Mouse (Mus musculus) hindbrain, embryonic 15.5 days (tissue): Measurements from ENCODE around the gene Rdh7. TPM values are rescaled to one million over a fixed set of nuclear protein-coding genes. Genes with fewer than 3 reads are reported as not detected.
"Not testable (repeated sequence)": the region's sequence is repeated elsewhere in the genome, so short reads cannot be mapped to it uniquely, and the experiment has no call there.

Experiments used
- ATAC-seq: fragments of 200-750 bp; cut with Nextera tagmentation; 2 replicates; pipeline ENCODE4 v1.8.0; 2017; ENCODE audit warnings: low read depth, moderate number of reproducible peaks, moderate TSS enrichment; ENCODE audit not compliant: low FRiP score
- H3K27ac ChIP-seq: fragments of 300-500 bp; sonication (generic); replicated peaks from 2 replicates; pipeline ENCODE4 v1.5.1; 2015; ENCODE audit warnings: mild to moderate bottlenecking, inconsistent platforms
- H3K27me3 ChIP-seq: fragments of 300-500 bp; sonication (generic); 2 replicates; pipeline ENCODE4 v1.6.1; 2015; ENCODE audit warnings: control low read depth, inconsistent platforms
- H3K36me3 ChIP-seq: fragments of 300-500 bp; sonication (generic); 2 replicates; pipeline ENCODE4 v1.6.1; 2015; ENCODE audit warnings: control low read depth, inconsistent platforms
- H3K4me1 ChIP-seq: fragments of 300-500 bp; sonication (generic); replicated peaks from 2 replicates; pipeline ENCODE4 v1.6.1; 2015; ENCODE audit warnings: control low read depth, inconsistent platforms
- H3K4me2 ChIP-seq: fragments of 300-500 bp; sonication (generic); 2 replicates; pipeline ENCODE4 v1.6.1; 2015; ENCODE audit warnings: moderate library complexity, mild to moderate bottlenecking, inconsistent platforms
- H3K4me3 ChIP-seq: fragments of 300-500 bp; sonication (generic); 2 replicates; pipeline ENCODE4 v1.5.1; 2015; ENCODE audit warnings: mild to moderate bottlenecking, inconsistent platforms
- H3K9ac ChIP-seq: fragments of 300-500 bp; sonication (generic); 2 replicates; pipeline ENCODE4 v1.6.1; 2015; ENCODE audit warnings: inconsistent platforms
- H3K9me3 ChIP-seq: fragments of 300-500 bp; sonication (generic); 2 replicates; pipeline ENCODE4 v1.6.1; 2016; ENCODE audit warnings: control low read depth, inconsistent platforms
- WGBS: fragments of 180-500 bp; shearing (Covaris S2); methylation state at CpG from one replicate; pipeline ENCODE4 v1.1.7; 2015; 5-methylcytosine and 5-hydroxymethylcytosine counted together
- polyA plus RNA-seq: library from polyadenylated mRNA; unstranded; fragments of >200 nt; fragmentation: Nextera tagmentation; extraction: Ambion mirVana; gene quantifications from 2 replicates; pipeline ENCODE4 v1.2.1, GENCODE M21; 2015

The Rdh7 gene
- polyA plus RNA-seq, 1 experiment from 2014 or later = not detected

GRCm38 (mm10) chr10:127838539-127838938, 50.1 kb downstream of the Rdh7 start:
- H3K36me3 ChIP-seq = no peaks in the 10 kb centered on the region
- H3K27me3 ChIP-seq = no peaks in the 10 kb centered on the region
- 81% methylated on average over 2 of the region's 2 CpGs for WGBS
- ATAC-seq = no peak
- H3K4me1 ChIP-seq = no peaks in the 10 kb centered on the region
- H3K27ac ChIP-seq = no peak overlapping the region
- H3K9me3 ChIP-seq = no peaks in the 10 kb centered on the region
- no peak overlapping the region for H3K9ac ChIP-seq
- no peak overlapping the region for H3K4me3 ChIP-seq
- H3K4me2 ChIP-seq = no peak overlapping the region

DNA sequence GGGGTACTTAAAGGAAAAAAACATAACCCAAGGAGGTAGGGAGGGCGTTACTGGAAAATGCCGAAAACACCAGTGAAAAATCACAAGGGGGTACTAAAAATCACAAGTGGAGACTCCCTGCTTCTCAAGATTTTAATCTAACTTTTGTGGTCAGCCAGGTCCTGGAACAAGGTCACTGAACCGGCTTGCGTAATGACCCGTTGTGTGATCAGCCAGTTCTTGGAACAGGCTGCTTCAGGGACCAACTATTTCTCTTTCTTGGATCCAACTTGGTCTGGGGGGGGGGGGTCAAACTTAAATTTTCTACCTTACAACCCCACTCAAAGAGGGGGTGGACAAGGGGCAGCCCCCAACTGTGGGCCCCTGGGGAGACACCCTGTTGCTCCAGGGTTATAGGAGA, 50.8 kb downstream of the Rdh7 start:
- not testable (repeated sequence) for H3K27ac ChIP-seq, H3K4me3 ChIP-seq, H3K4me2 ChIP-seq, H3K9ac ChIP-seq, H3K9me3 ChIP-seq, H3K36me3 ChIP-seq, H3K27me3 ChIP-seq, H3K4me1 ChIP-seq, ATAC-seq
- WGBS = 95% methylated on average over 5 of the region's 5 CpGs

DNA sequence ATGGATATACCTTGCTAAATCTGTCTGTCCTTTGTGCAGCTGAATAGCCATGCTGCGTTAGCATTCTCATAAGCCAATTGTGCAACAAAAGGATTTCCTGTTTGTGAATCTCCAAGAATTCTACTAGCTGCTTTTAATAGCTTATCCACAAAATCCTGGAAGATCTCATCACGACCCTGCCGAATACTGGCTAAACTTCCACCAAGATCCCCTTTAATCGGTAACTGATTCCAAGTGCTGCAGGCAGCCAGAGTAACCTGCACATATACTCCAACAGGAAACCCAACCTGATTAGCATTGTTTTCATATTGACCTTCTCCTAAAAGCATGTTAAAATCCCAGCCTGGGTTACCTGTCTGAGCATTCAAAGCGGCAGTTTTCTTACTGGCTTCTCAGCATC, 53.3 kb downstream of the Rdh7 start:
- Histone ChIP-seq H3K9ac (no peak overlapping the region), H3K27me3 (no peaks in the 10 kb centered on the region), H3K27ac (no peak overlapping the region), H3K4me2 (no peak overlapping the region), H3K4me1 (no peaks in the 10 kb centered on the region), H3K9me3 (no peaks in the 10 kb centered on the region), H3K4me3 (no peak overlapping the region), H3K36me3 (no peaks in the 10 kb centered on the region)
- 81% methylated on average over 5 of the region's 5 CpGs for WGBS
- ATAC-seq = no peak

- not testable (repeated sequence) for H3K4me2 ChIP-seq, H3K9me3 ChIP-seq, H3K27me3 ChIP-seq, H3K27ac ChIP-seq, H3K36me3 ChIP-seq, H3K4me1 ChIP-seq, H3K9ac ChIP-seq, H3K4me3 ChIP-seq, ATAC-seq
- WGBS = 96% methylated on average over 1 of the region's 1 CpGs
These were observed 54.4 kb downstream of the Rdh7 start for GRCm38 (mm10) chr10:127834186-127834585.

Other genes with a start within 250 kb of the Rdh7 start
- gene Stat6, start 245.8 kb downstream of the Rdh7 start, polyA plus RNA-seq = 6.2 and 6.3 TPM in 2 replicates
- 3.1 and 3.4 TPM in 2 replicates for gene Nemp1, start 221.9 kb downstream of the Rdh7 start, polyA plus RNA-seq
- 2.5 and 2.7 TPM in 2 replicates for gene Nab2, start 220.2 kb downstream of the Rdh7 start, polyA plus RNA-seq
- gene Myo1a, start 183.6 kb downstream of the Rdh7 start, polyA plus RNA-seq = 0.72 and 0.77 TPM in 2 replicates
- gene Tac2, start 164.3 kb downstream of the Rdh7 start, polyA plus RNA-seq = 0.42 and 1.2 TPM in 2 replicates
- gene Zbtb39, start 149.3 kb downstream of the Rdh7 start, polyA plus RNA-seq = 3.2 and 4.1 TPM in 2 replicates
- 1.8 TPM in 2 replicates for gene Gpr182, start 137.1 kb downstream of the Rdh7 start, polyA plus RNA-seq
- 0.08 TPM in 1 of 2 replicates, not detected in the other for gene Rdh1, start 129.1 kb downstream of the Rdh7 start, polyA plus RNA-seq
- not detected in 2 replicates for gene Rdh16f1, start 129.0 kb downstream of the Rdh7 start, polyA plus RNA-seq
- gene Rdh9, start 112.4 kb downstream of the Rdh7 start, polyA plus RNA-seq = 0.09 and 0.21 TPM in 2 replicates
- not detected in 2 replicates for gene Rdh16, start 87.7 kb downstream of the Rdh7 start, polyA plus RNA-seq
- not detected in 2 replicates for gene Rdh19, start 38.9 kb downstream of the Rdh7 start, polyA plus RNA-seq
- gene Rdh16f2, start 22.3 kb downstream of the Rdh7 start, polyA plus RNA-seq = not detected in 2 replicates
- not detected in 2 replicates for gene Sdr9c7, start 9.7 kb upstream of the Rdh7 start, polyA plus RNA-seq
- not detected in 2 replicates for gene Hsd17b6, start 118.8 kb upstream of the Rdh7 start, polyA plus RNA-seq
- 35.2 and 40.3 TPM in 2 replicates for gene Prim1, start 126.4 kb upstream of the Rdh7 start, polyA plus RNA-seq
- gene Naca, start 146.8 kb upstream of the Rdh7 start, polyA plus RNA-seq = 494 and 518 TPM in 2 replicates
- gene Ptges3, start 170.1 kb upstream of the Rdh7 start, polyA plus RNA-seq = 371 and 395 TPM in 2 replicates
- gene Atp5b, start 194.5 kb upstream of the Rdh7 start, polyA plus RNA-seq = 2,267 and 2,290 TPM in 2 replicates
- gene Baz2a, start 202.8 kb upstream of the Rdh7 start, polyA plus RNA-seq = 8.1 and 8.3 TPM in 2 replicates